Mouse (Mus musculus): ENCODE results near the gene Cnr2.

The Cnr2 gene

DNA sequence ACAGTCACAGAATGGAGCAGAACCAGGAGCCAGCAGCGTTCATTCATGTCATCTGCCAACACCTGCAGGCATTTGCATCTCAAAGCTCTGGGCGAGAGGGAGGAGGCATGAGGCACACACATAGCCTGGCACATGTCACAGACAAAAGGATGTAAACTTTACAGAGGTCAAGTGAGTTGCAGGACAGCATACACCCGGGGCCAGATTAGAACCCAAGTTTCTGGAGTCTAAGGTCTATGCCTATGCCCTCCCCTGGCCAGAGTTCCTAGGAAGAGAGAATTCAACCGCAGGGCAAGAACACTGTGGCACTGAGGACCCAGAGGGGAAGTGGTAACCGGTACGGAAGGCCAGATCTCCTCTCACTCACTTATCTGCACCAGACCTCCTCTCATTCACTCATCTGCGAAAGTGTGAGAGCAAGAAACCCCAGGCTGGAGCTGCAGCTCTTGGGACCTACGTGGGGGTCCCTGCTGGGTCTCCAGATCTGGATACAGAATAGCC lies at the start of gene Cnr2:
Gene Cnr2 (plus strand): TSS at position 324 of the 501 bp plus-strand sequence.
- DNase-seq = peak; percentile 56 to 65

- no peak for DNase-seq
Observed at GRCm38 (mm10) chr4:135847581-135847980, 47.6 kb upstream of the Cnr2 start.

DNA sequence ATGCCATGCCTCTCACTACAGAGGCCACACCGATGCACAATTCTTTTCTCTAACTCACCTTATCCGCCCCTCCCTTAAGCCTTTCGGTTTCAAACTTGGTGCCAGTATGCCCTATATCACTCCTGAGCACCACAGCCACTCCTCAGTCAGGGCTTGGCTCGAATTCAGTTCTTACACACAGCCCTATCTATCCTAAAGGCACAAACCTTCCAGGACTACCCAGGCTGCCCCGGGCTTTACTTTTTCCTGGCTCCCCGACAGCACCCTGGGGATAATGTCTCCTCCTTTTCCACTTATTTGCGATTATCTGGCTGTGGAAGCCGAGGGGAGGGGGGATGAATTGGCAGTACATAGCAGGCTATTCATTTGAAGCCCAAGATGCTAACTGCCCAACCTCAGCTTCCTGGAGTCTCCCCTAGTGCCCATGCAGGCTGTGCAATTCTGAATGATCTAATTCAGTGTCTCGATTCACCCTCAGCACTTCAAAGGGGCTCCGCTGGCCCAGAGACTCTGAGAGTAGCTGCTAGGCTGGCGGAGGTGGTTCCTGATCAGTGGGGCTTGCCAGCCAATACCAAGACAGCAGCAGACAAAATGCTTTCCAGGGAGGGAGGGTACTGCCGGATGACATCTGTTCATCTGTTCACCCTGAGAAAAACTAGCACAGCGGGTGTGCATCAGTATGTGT lies 44.6 kb upstream of the Cnr2 start:
- peak; percentile 37 to 66 for DNase-seq

GRCm38 (mm10) chr4:135851942-135852341 lies 43.3 kb upstream of the Cnr2 start:
- no peak for DNase-seq

- DNase-seq = no peak
Observed at GRCm38 (mm10) chr4:135853987-135854546, 41.1 kb upstream of the Cnr2 start.

DNA sequence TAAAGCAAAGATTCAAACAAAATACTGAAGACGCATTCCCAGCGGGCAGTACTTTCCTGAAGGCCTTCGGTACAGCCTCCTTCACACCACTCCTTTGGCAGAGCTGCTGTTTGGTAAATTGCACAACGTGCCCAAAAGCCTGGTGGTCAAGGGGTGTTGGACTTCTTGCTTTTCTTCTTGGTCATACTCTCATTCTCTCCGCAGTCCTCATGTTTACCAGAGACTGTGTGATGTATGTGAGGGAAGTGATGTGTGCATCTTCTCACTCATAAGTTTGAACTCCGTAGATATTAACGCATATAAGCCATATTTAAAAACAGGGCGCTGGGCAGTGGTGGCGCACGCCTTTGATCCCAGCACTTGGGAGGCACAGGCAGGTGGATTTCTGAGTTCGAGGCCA lies 40.6 kb upstream of the Cnr2 start:
- DNase-seq = no peak

DNA sequence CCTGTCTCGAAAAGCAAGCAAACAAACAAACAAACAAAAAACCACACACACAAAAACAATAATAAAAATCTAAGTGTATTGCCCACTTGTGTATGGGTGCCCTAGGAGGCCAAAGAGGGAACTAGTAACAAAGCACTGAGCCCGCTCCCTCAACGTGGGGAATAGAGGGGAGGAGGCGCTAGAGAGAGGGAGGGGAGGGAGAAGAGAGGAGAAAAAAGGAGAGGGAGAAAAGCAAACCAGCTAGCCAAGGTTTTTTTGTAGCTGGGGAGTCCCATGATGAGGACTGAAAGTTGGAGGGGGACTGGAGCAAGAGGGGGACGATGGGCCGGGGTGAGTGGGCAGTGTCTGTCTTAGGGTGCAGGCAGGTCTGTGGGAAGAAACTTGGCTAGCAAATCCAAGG lies 40.1 kb upstream of the Cnr2 start:
- DNase-seq = peak in 1 of 2 experiments; percentile 33

- peak; percentile 95 to 97 for DNase-seq
Observed at GRCm38 (mm10) chr4:135855536-135856222, 39.5 kb upstream of the Cnr2 start, which contains the start of gene Srsf10. TSS of gene Srsf10 (plus strand) at chr4:135855747.

DNA sequence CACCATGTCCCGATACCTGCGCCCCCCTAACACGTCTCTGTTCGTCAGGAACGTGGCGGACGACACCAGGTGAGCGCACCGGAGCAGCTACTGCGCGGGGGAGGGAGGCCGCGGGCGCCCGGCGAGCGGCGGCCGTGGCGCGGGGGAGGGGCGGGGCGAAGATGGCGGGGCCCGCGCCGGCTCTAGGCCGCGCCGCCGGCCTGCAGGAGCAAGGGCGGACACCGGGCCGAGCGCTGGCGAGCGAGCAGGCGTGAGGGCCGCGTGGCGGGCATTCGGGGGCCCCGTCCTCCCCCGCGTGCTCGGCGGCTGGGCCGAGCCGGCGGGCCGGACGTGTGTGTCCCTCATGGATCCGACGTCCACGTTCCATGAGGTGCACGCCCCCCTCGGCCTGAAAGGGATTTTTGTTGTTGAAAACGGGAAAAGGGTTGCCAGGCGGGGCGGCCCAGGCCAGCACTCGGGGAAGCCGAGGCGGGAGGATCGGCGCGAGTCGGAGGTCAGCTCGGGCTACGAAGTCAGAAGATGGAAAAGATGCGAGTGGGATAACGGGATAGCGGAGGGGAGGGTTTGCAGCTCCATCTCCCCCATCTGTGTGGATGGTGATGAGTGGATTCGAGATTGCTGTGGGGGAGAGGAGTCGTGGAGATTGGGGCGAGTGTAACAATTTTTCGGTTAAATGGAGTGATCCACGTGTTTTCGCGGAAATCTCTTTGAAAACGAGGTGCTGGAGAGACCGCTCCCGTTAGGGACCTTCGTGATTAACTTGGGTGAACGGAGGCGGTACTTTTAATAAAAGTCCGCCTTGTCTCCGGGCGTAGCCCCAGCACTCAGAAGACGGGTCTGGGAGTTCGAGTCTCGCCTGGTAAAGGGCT lies 38.7 kb upstream of the Cnr2 start:
- peak; percentile 43 to 67 for DNase-seq

DNA sequence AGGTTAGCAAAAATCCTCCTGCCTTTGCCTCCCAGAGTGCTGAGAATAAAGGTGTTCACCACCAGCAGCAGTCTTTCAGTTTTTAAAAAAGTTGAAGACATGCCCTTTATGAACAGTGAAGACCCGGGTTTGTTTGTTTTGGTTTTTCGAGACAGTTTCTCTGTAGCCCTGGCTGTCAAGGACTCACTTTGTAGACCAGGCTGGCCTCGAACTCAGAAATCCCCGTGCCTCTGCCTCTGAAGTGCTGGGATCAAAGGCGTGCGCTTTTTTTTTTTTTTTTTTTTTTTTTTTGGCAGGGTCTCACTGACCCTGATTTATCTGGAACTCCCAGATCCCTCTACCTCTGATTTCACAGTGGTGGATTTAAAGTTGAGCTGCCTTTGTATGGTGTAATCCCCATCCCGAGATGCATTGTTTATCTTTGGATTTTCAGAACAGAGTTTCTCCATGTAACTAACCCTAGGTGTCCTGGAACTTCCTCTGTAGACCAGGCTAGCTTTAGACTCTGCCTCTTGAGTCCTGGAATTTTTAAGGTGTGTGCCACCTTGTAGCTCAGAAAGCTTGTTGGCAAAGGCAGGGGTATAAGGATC lies 37.5 kb upstream of the Cnr2 start:
- DNase-seq = no peak

- DNase-seq = no peak
Observed at GRCm38 (mm10) chr4:135868996-135869395, 26.2 kb upstream of the Cnr2 start.

GRCm38 (mm10) chr4:135870227-135871023 lies 24.8 kb upstream of the Cnr2 start:
- DNase-seq = no peak

- DNase-seq = no peak
Observed at GRCm38 (mm10) chr4:135872015-135872414, 23.2 kb upstream of the Cnr2 start.

GRCm38 (mm10) chr4:135872589-135873391 lies 22.4 kb upstream of the Cnr2 start:
- no peak for DNase-seq

GRCm38 (mm10) chr4:135873526-135874202 lies 21.5 kb upstream of the Cnr2 start, which contains the start of gene Pnrc2:
TSS of gene Pnrc2 (minus strand) at chr4:135873850.
- DNase-seq = peak; percentile 89 to 92

- no peak for DNase-seq
Observed at GRCm38 (mm10) chr4:135874564-135875535, 20.3 kb upstream of the Cnr2 start.

- DNase-seq = peak in 1 of 2 experiments; percentile 58
Observed at GRCm38 (mm10) chr4:135875546-135875945, 19.6 kb upstream of the Cnr2 start.

DNA sequence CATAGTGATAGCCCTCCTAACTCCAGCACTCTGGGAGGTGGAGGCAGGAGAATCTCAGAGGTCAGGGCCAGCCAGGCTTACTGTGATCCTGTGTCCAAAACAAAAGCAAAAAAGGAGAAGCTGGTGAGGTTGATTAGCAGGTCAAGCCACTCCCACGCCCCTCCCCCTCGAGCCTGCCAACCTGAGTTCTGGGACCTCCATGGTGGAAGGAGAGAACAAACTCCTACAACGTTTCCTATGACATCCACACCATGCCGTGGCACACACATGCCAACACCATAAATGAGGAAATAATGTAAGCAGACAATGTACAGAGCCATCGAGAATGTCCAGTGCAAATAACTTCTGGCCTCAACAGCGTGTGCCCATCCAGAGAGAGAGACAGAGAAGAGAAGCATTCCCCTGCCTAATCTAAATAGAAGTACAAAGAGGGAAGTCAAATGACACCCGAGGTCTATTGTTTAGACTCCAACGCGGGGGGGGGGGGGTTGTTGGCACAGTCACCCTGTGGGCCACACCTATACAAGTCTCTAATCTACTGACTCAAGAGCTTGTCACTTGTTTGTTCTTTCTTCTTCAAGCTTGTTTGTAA lies 19.1 kb upstream of the Cnr2 start:
- DNase-seq = peak; percentile 49 to 62
